Mouse (Mus musculus) thymus, adult 2 months (tissue): ENCODE data around the gene Palb2.

Experiments
- CTCF ChIP-seq: fragments of 200-500 bp; IDR thresholded peaks from 2 replicates; pipeline ENCODE4 v1.5.1; 2012; ENCODE audit warnings: mild to moderate bottlenecking, control low read depth, low read length, moderate library complexity, borderline replicate concordance; ENCODE audit not compliant: control insufficient read depth, poor library complexity, insufficient read depth; ENCODE audit errors: extremely low read depth
- POLR2A ChIP-seq: fragments of 200-500 bp; IDR thresholded peaks from 2 replicates; pipeline ENCODE4 v1.6.1; 2012; ENCODE audit warnings: mild to moderate bottlenecking, low read length, control low read depth, moderate library complexity; ENCODE audit not compliant: control insufficient read depth, poor library complexity, insufficient read depth; ENCODE audit errors: extremely low read depth

GRCm38 (mm10) chr7:122140991-122141390, 8.2 kb upstream of the Palb2 start:
- TF ChIP-seq CTCF (no peak), POLR2A (no peak)
